Mouse (Mus musculus): ENCODE data around the gene Gm21746. TPM values are rescaled to one million over a fixed set of nuclear protein-coding genes. Genes with fewer than 3 reads are reported as not detected.
"Not testable (repeated sequence)": the region's sequence is repeated elsewhere in the genome, so short reads cannot be mapped to it uniquely, and the experiment has no call there.

Gene Gm21746
- polyA plus RNA-seq (2021), result not detected

DNA sequence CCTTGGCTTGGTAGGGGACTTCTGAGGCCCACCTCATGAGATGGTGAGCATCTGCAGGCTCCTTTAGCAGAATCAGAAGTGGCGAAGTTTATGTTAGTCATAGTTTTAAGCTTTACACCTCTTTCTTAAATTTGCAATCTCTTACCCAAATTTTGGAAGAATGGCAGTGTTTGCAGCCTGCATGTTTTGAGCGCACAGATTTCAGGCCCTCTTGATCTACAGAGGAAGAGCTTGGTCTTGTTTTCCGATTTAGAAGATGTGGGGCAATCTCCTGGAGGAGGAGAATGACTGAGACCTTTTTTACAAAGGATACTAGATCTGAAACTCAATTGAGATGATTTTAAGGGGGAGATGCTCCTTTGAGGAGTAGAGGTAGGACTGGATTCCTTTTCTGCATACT, at the start of gene Gm21746:
TSS of gene Gm21746 (minus strand) at position 101 of the 400 bp plus-strand sequence.
- POLR2A ChIA-PET; in situ Hi-C loops (cut with MboI; ENCODE audit: low pct_unique_long_range_greater_than_20kb); H3K27me3 ChIP-seq; CTCF ChIA-PET; ATAC-seq; DNase-seq (ENCODE audit: low read depth, low spot score): not testable (repeated sequence)

GRCm38 (mm10) chrY:6266798-6267197, 29.0 kb upstream of the Gm21746 start, which contains the start of gene Gm20873:
Gm20873 (plus strand) TSS chrY:6267098.
- CTCF ChIA-PET; DNase-seq (ENCODE audit: low read depth, low spot score); in situ Hi-C loops (cut with MboI; ENCODE audit: low pct_unique_long_range_greater_than_20kb); POLR2A ChIA-PET; ATAC-seq; H3K27me3 ChIP-seq: not testable (repeated sequence)

Other genes with a start within 250 kb of the Gm21746 start
- gene Gm20873, start 29.1 kb upstream of the Gm21746 start, polyA plus RNA-seq (2021), result not detected

Measured in Patski (cell line).